Mouse (Mus musculus): Measurements from ENCODE around the gene Myrip. TPM values are rescaled to one million over a fixed set of nuclear protein-coding genes. Genes with fewer than 3 reads are reported as not detected.

Myrip gene
- total and polyA plus RNA-seq, 3 experiments: 1.5 to 6.2 (median 5.4) TPM

DNA sequence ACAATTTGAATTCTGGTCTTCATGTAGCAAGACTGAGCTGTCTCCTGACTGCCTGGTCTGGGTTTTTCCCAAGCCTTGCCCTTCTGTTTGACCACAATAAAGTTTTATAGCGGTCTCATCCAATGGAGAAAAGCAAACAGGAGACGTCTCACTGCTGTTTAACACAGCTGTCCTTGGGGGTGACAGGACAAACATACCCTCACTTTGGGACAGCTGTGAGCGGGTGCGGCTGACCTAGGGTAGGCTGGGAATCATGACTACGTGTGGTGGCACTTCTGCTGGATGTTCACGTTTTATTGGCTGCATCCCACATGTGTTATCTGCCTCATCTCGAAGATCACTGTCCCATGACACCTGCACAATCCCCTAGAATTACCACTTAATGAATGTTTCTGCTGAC lies 49.7 kb downstream of the Myrip start:
- Histone ChIP-seq H3K27ac (peak overlapping the region; percentile 57), H3K9ac (ENCODE audit: low read depth, low read length) (no peak overlapping the region), H3K36me3 (ENCODE audit: control insufficient read depth, insufficient read depth, low read length) (peaks cover 5% of the 10 kb centered on the region; the same call in 1 of the 2 replicates), H3K4me1 (ENCODE audit: control insufficient read depth, insufficient read depth, low read length) (peaks cover 19% of the 10 kb centered on the region), H3K79me2 (replicated peaks; ENCODE audit: control insufficient read depth, insufficient read depth, low read length) (no peaks in the 10 kb centered on the region), H3K4me3 (no peak overlapping the region), H3K27me3 (ENCODE audit: control insufficient read depth, insufficient read depth, low read length) (no peaks in the 10 kb centered on the region)
- TF ChIP-seq EP300 (IDR thresholded peaks at IDR 0.05; ENCODE audit: insufficient read depth, low read depth, low read length): no peak
- TF ChIP-seq POLR2A (IDR thresholded peaks at IDR 0.05; ENCODE audit: insufficient read depth, low read depth, low read length): no peak
- TF ChIP-seq CTCF (IDR thresholded peaks at IDR 0.05): no peak
- 74% methylated on average over 7 of the region's 7 CpGs for WGBS
- intact Hi-C loops (cut with DNase I): no loop called here
- no peak for DNase-seq

- 94% methylated on average over 8 of the region's 8 CpGs for WGBS
- TF ChIP-seq CTCF (IDR thresholded peaks at IDR 0.05): no peak
- TF ChIP-seq EP300 (IDR thresholded peaks at IDR 0.05; ENCODE audit: insufficient read depth, low read depth, low read length): no peak
- TF ChIP-seq POLR2A (IDR thresholded peaks at IDR 0.05; ENCODE audit: insufficient read depth, low read depth, low read length): no peak
- H3K4me1 ChIP-seq (ENCODE audit: control insufficient read depth, insufficient read depth, low read length): peaks cover 17% of the 10 kb centered on the region
- no peak overlapping the region for H3K4me3 ChIP-seq
- DNase-seq: no peak
- peak overlapping the region; percentile 57; the same call in 1 of the 2 replicates for H3K27ac ChIP-seq
- no peaks in the 10 kb centered on the region for H3K27me3 ChIP-seq (ENCODE audit: control insufficient read depth, insufficient read depth, low read length)
- H3K9ac ChIP-seq (ENCODE audit: low read depth, low read length): no peak overlapping the region
- H3K36me3 ChIP-seq (ENCODE audit: control insufficient read depth, insufficient read depth, low read length): peaks cover 5% of the 10 kb centered on the region; the same call in 1 of the 2 replicates
- intact Hi-C loops (cut with DNase I): no loop called here
- H3K79me2 ChIP-seq (replicated peaks; ENCODE audit: control insufficient read depth, insufficient read depth, low read length): no peaks in the 10 kb centered on the region
Measured at GRCm38 (mm10) chr9:120351474-120351873, 50.2 kb downstream of the Myrip start.

DNA sequence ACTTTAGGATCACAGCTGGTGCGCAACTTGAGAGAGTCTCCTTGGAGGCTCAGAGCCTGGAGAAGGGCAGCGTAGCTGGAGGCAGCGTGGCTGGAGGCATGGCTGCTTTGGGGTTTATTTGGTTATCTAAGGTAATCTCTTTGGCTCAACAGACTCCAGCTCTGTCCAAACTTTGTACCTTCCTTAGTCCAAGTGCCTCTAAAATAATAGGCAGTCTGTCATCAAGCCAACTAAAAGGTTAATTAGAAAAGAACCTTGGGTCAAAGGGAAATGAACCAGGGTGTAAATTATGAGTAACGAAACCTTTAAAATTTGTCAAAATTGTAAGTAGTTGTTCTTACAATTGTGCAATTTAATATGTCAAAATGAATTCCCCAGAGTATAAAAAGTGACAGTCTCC lies 51.7 kb downstream of the Myrip start:
- no peak for DNase-seq
- TF ChIP-seq EP300 (IDR thresholded peaks at IDR 0.05; ENCODE audit: insufficient read depth, low read depth, low read length): no peak
- TF ChIP-seq POLR2A (IDR thresholded peaks at IDR 0.05; ENCODE audit: insufficient read depth, low read depth, low read length): no peak
- TF ChIP-seq CTCF (IDR thresholded peaks at IDR 0.05): no peak
- intact Hi-C loops (cut with DNase I): no loop called here
- 86% methylated on average over 4 of the region's 4 CpGs for WGBS
- no peak overlapping the region for H3K9ac ChIP-seq (ENCODE audit: low read depth, low read length)
- H3K36me3 ChIP-seq (ENCODE audit: control insufficient read depth, insufficient read depth, low read length): peaks cover 5% of the 10 kb centered on the region; the same call in 1 of the 2 replicates
- H3K27ac ChIP-seq: no peak overlapping the region
- H3K4me1 ChIP-seq (ENCODE audit: control insufficient read depth, insufficient read depth, low read length): peaks cover 15% of the 10 kb centered on the region
- no peak overlapping the region for H3K4me3 ChIP-seq
- no peaks in the 10 kb centered on the region for H3K79me2 ChIP-seq (replicated peaks; ENCODE audit: control insufficient read depth, insufficient read depth, low read length)
- no peaks in the 10 kb centered on the region for H3K27me3 ChIP-seq (ENCODE audit: control insufficient read depth, insufficient read depth, low read length)

DNA sequence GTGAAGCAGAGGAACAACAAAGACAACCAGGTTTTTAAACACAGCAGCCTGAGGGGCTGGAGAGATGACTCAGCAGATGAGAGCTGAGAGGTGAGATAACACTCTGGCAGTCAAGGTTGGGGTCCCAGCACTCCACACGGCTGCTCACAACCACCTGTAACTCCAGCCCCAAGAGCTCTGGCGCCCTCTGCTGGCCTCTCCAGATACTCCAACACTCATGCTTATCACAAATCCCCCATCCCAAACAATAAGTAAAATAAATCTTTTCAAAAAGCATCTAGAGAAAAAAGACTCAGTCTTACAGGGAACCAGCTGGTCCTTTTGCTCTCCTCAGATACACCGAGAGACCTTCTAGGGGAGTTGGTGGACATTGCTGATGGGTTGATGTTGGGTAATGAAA lies 52.7 kb downstream of the Myrip start:
- intact Hi-C loops (cut with DNase I): no loop called here
- Histone ChIP-seq H3K9ac (ENCODE audit: low read depth, low read length) (no peak overlapping the region), H3K27ac (no peak overlapping the region), H3K4me3 (no peak overlapping the region), H3K27me3 (ENCODE audit: control insufficient read depth, insufficient read depth, low read length) (no peaks in the 10 kb centered on the region), H3K36me3 (ENCODE audit: control insufficient read depth, insufficient read depth, low read length) (peaks cover 5% of the 10 kb centered on the region; the same call in 1 of the 2 replicates), H3K79me2 (replicated peaks; ENCODE audit: control insufficient read depth, insufficient read depth, low read length) (no peaks in the 10 kb centered on the region), H3K4me1 (ENCODE audit: control insufficient read depth, insufficient read depth, low read length) (peaks cover 11% of the 10 kb centered on the region)
- TF ChIP-seq POLR2A (IDR thresholded peaks at IDR 0.05; ENCODE audit: insufficient read depth, low read depth, low read length) (no peak), CTCF (IDR thresholded peaks at IDR 0.05) (peak; percentile 42), EP300 (IDR thresholded peaks at IDR 0.05; ENCODE audit: insufficient read depth, low read depth, low read length) (no peak)
- 78% methylated on average over 3 of the region's 3 CpGs for WGBS
- DNase-seq: no peak

DNA sequence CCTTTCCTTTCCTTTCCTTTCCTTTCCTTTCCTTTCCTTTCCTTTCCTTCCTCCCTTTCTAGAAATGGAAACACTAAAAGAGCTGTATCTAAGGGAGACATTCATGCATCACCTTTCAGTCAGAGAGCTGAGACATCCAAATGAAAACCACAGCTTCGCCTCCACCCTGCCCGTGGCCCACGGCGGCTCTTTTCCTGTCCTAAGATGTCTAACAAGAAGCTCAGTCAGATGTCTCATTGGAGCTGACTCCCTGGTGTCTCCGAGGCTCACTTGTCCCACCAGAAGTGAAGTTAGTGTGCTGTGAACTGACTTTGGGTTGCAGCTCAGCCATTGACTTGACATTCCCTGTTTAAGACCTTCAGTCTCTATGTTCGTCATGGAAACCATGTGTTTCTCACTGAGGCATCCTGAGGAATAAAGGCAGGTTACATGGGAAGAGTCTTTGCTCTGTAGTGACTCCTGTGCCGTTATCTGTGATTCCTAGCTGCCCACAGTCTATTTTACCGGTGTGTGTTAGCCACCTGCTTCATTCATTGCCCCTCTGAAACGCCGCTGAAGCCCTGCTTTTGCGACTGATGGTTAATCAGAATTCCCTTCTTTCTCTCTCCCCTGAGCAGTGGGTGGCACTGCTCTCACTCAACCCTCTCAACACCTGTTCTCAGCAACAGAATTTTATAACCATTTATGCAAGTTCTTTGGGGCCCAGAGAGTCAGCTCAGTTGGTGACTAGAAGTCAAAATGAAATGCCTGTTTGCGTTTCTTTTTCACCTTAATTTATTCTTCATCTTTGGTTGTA lies 53.4 kb downstream of the Myrip start:
- Histone ChIP-seq H3K4me1 (ENCODE audit: control insufficient read depth, insufficient read depth, low read length) (peaks cover 9% of the 10 kb centered on the region), H3K79me2 (replicated peaks; ENCODE audit: control insufficient read depth, insufficient read depth, low read length) (no peaks in the 10 kb centered on the region), H3K36me3 (ENCODE audit: control insufficient read depth, insufficient read depth, low read length) (peaks cover 3% of the 10 kb centered on the region; the same call in 1 of the 2 replicates), H3K27ac (no peak overlapping the region), H3K9ac (ENCODE audit: low read depth, low read length) (no peak overlapping the region), H3K4me3 (no peak overlapping the region), H3K27me3 (ENCODE audit: control insufficient read depth, insufficient read depth, low read length) (no peaks in the 10 kb centered on the region)
- intact Hi-C loops (cut with DNase I): no loop called here
- 88% methylated on average over 12 of the region's 12 CpGs for WGBS
- no peak for DNase-seq
- no peak for TF ChIP-seq EP300 (IDR thresholded peaks at IDR 0.05; ENCODE audit: insufficient read depth, low read depth, low read length)
- TF ChIP-seq POLR2A (IDR thresholded peaks at IDR 0.05; ENCODE audit: insufficient read depth, low read depth, low read length): no peak
- no peak for TF ChIP-seq CTCF (IDR thresholded peaks at IDR 0.05)

GRCm38 (mm10) chr9:120356490-120356889 lies 55.2 kb downstream of the Myrip start:
- no peaks in the 10 kb centered on the region for H3K79me2 ChIP-seq (replicated peaks; ENCODE audit: control insufficient read depth, insufficient read depth, low read length)
- WGBS: 84% methylated on average over 6 of the region's 6 CpGs
- H3K9ac ChIP-seq (ENCODE audit: low read depth, low read length): no peak overlapping the region
- no peak overlapping the region for H3K27ac ChIP-seq
- TF ChIP-seq POLR2A (IDR thresholded peaks at IDR 0.05; ENCODE audit: insufficient read depth, low read depth, low read length): no peak
- no peak for TF ChIP-seq CTCF (IDR thresholded peaks at IDR 0.05)
- TF ChIP-seq EP300 (IDR thresholded peaks at IDR 0.05; ENCODE audit: insufficient read depth, low read depth, low read length): no peak
- no peak for DNase-seq
- peaks cover 12% of the 10 kb centered on the region for H3K4me1 ChIP-seq (ENCODE audit: control insufficient read depth, insufficient read depth, low read length)
- no peak overlapping the region for H3K4me3 ChIP-seq
- H3K36me3 ChIP-seq (ENCODE audit: control insufficient read depth, insufficient read depth, low read length): no peaks in the 10 kb centered on the region
- intact Hi-C loops (cut with DNase I): no loop called here
- no peaks in the 10 kb centered on the region for H3K27me3 ChIP-seq (ENCODE audit: control insufficient read depth, insufficient read depth, low read length)

All from heart, adult 2 months (tissue).